Mouse (Mus musculus): ENCODE measurements around the gene Ppp1r12a. TPM values are rescaled to one million over a fixed set of nuclear protein-coding genes. Genes with fewer than 3 reads are reported as not detected.
A peak's percentile ranks its signal among the peaks of the same experiment; 100 is the strongest.

The Ppp1r12a gene
- polyA plus RNA-seq, 1 experiment from 2014 or later = 90.8 TPM

- ATAC-seq (ENCODE audit: insufficient read depth, low FRiP score, low TSS enrichment) = peak; percentile 86
- Histone ChIP-seq H3K9ac (ENCODE audit: low read length) (peak within 1 kb of the TSS; percentile 87), H3K4me3 (ENCODE audit: low read depth, low read length) (peak within 1 kb of the TSS; percentile 91), H3K27ac (ENCODE audit: low read depth, low read length) (0 out of 2 replicates have a peak within 1 kb of the TSS, but pooled peaks have one; percentile 37), H3K4me2 (ENCODE audit: low read depth) (peak within 1 kb of the TSS; percentile 86), H3K4me1 (ENCODE audit: control insufficient read depth, insufficient read depth, low read length) (no peaks in the 10 kb centered on the region), H3K36me3 (ENCODE audit: control insufficient read depth, insufficient read depth, low read length) (no peaks in the 10 kb centered on the region), H3K27me3 (ENCODE audit: control insufficient read depth, insufficient read depth, low read length) (peaks cover 4% of the 10 kb centered on the region; the same call in 1 of the 2 replicates), H3K9me3 (ENCODE audit: control insufficient read depth, low read length) (no peaks in the 10 kb centered on the region)
- whole genome bisulfite sequencing = under 1% methylated on average over 73 of the region's 85 CpGs
- DNase-seq (ENCODE audit: low spot score) = peak; percentile 88
These were observed 170.0 kb downstream of the Ppp1r12a start, which contains the start of gene Pawr for GRCm38 (mm10) chr10:108331784-108332561. Gene Pawr (plus strand): TSS chr10:108332121.

- Histone ChIP-seq H3K27me3 (ENCODE audit: control insufficient read depth, insufficient read depth, low read length) (peaks cover 4% of the 10 kb centered on the region; the same call in 1 of the 2 replicates), H3K9ac (ENCODE audit: low read length) (peak overlapping the region; percentile 87), H3K9me3 (ENCODE audit: control insufficient read depth, low read length) (no peaks in the 10 kb centered on the region), H3K4me1 (ENCODE audit: control insufficient read depth, insufficient read depth, low read length) (no peaks in the 10 kb centered on the region), H3K4me2 (ENCODE audit: low read depth) (peak overlapping the region; percentile 86), H3K27ac (ENCODE audit: low read depth, low read length) (0 out of 2 replicates have a peak overlapping the region, but pooled peaks have one; percentile 37), H3K36me3 (ENCODE audit: control insufficient read depth, insufficient read depth, low read length) (no peaks in the 10 kb centered on the region), H3K4me3 (ENCODE audit: low read depth, low read length) (peak overlapping the region; percentile 91)
- ATAC-seq (ENCODE audit: insufficient read depth, low FRiP score, low TSS enrichment) = peak; percentile 51
- peak; percentile 74 for DNase-seq (ENCODE audit: low spot score)
- under 1% methylated on average over 101 of the region's 129 CpGs for WGBS
These were observed 170.9 kb downstream of the Ppp1r12a start for GRCm38 (mm10) chr10:108332571-108333541.

- H3K4me2 ChIP-seq (ENCODE audit: low read depth) = peak overlapping the region; percentile 86
- H3K9ac ChIP-seq (ENCODE audit: low read length) = no peak overlapping the region
- ATAC-seq (ENCODE audit: insufficient read depth, low FRiP score, low TSS enrichment) (no peak), DNase-seq (ENCODE audit: low spot score) (peak; percentile 18)
- H3K9me3 ChIP-seq (ENCODE audit: control insufficient read depth, low read length) = no peaks in the 10 kb centered on the region
- no peaks in the 10 kb centered on the region for H3K36me3 ChIP-seq (ENCODE audit: control insufficient read depth, insufficient read depth, low read length)
- no peak overlapping the region for H3K27ac ChIP-seq (ENCODE audit: low read depth, low read length)
- H3K4me1 ChIP-seq (ENCODE audit: control insufficient read depth, insufficient read depth, low read length) = no peaks in the 10 kb centered on the region
- peaks cover 4% of the 10 kb centered on the region; the same call in 1 of the 2 replicates for H3K27me3 ChIP-seq (ENCODE audit: control insufficient read depth, insufficient read depth, low read length)
- peak overlapping the region; percentile 91 for H3K4me3 ChIP-seq (ENCODE audit: low read depth, low read length)
- WGBS = 5% methylated on average over 12 of the region's 12 CpGs
These were observed 171.6 kb downstream of the Ppp1r12a start for GRCm38 (mm10) chr10:108333642-108334041.

Other genes with a start within 250 kb of the Ppp1r12a start
- gene Pawr, start 169.9 kb downstream of the Ppp1r12a start, polyA plus RNA-seq (2014; fragmentation: Nextera tagmentation; extraction: Ambion mirVana) = 15.1 TPM in 2 replicates